Mouse (Mus musculus): ENCODE results near the gene Vwa8.

The Vwa8 gene

GRCm38 (mm10) chr14:79143696-79144095, 294.8 kb downstream of the Vwa8 start:
- ChIA-PET CTCF (interaction anchor here in 3 of 4 experiments (0.6 to 1.6 kb wide), 4 partner anchors 8 to 177 kb away, joined by 3 to 5 read pairs (median 4); no protein-coding TSS in a partner anchor), POLR2A (interaction anchor here in 3 of 4 experiments (0.6 to 6.3 kb wide), 37 partner anchors 9 to 476 kb away, joined by 3 to 87 read pairs (median 5); partner anchors contain the start of genes Rgcc (in 2 of the 3), Dgkh (in 1 of the 3) and Sugt1 (in 1 of the 3))

- ChIA-PET CTCF (interaction anchor here in 2 of 4 experiments (0.6 to 1.6 kb wide), 2 partner anchors 7 to 19 kb away, joined by 4 to 5 read pairs; no protein-coding TSS in a partner anchor), POLR2A (interaction anchor here in 3 of 4 experiments (0.9 to 6.3 kb wide), 21 partner anchors 8 to 477 kb away, joined by 3 to 87 read pairs (median 7); partner anchors contain the start of genes Dgkh (in 1 of the 3), Rgcc (in 1 of the 3) and Sugt1 (in 1 of the 3))
Measured at GRCm38 (mm10) chr14:79144278-79145224, 295.7 kb downstream of the Vwa8 start.

GRCm38 (mm10) chr14:79151711-79152110, 302.9 kb downstream of the Vwa8 start:
- POLR2A ChIA-PET: interaction anchor here in 1 of 4 experiments (3.1 kb wide), 1 partner anchor 9 kb away, joined by 25 read pairs; no protein-coding TSS in a partner anchor
- CTCF ChIA-PET: interaction anchor here in 1 of 4 experiments (1.4 kb wide), 1 partner anchor 8 kb away, joined by 5 read pairs; no protein-coding TSS in a partner anchor

GRCm38 (mm10) chr14:79153896-79154295, 305.0 kb downstream of the Vwa8 start:
- ChIA-PET CTCF (no interaction called here), POLR2A (interaction anchor here in 2 of 4 experiments (1.9 to 3.1 kb wide), 2 partner anchors 11 kb away, joined by 5 to 25 read pairs; no protein-coding TSS in a partner anchor)

- ChIA-PET POLR2A (interaction anchor here in 2 of 4 experiments (0.6 to 2.3 kb wide), 2 partner anchors 11 to 515 kb away, joined by 3 to 14 read pairs; no protein-coding TSS in a partner anchor), CTCF (interaction anchor here in 2 of 4 experiments (0.7 to 1.2 kb wide), 2 partner anchors 9 to 166 kb away, joined by 3 read pairs; no protein-coding TSS in a partner anchor)
Measured at GRCm38 (mm10) chr14:79154961-79155360, 306.1 kb downstream of the Vwa8 start.

GRCm38 (mm10) chr14:79156526-79157411, 307.9 kb downstream of the Vwa8 start:
- POLR2A ChIA-PET: interaction anchor here in 3 of 4 experiments (0.9 to 3.4 kb wide), 5 partner anchors 13 to 164 kb away, joined by 3 to 15 read pairs (median 5); no protein-coding TSS in a partner anchor
- CTCF ChIA-PET: no interaction called here

- POLR2A ChIA-PET: interaction anchor here in 3 of 4 experiments (0.6 to 3.4 kb wide), 6 partner anchors 14 to 1218 kb away, joined by 3 to 15 read pairs (median 6); no protein-coding TSS in a partner anchor
- CTCF ChIA-PET: no interaction called here
Measured at GRCm38 (mm10) chr14:79157451-79158218, 308.8 kb downstream of the Vwa8 start.

- CTCF ChIA-PET: interaction anchor here in 2 of 4 experiments (0.6 to 1.2 kb wide), 2 partner anchors 51 to 85 kb away, joined by 3 read pairs; no protein-coding TSS in a partner anchor
- POLR2A ChIA-PET: interaction anchor here in 3 of 4 experiments (0.6 to 3.4 kb wide), 6 partner anchors 15 to 1219 kb away, joined by 3 to 15 read pairs (median 6); no protein-coding TSS in a partner anchor
Measured at GRCm38 (mm10) chr14:79158219-79158521, 309.3 kb downstream of the Vwa8 start.

GRCm38 (mm10) chr14:79158673-79159200, 309.9 kb downstream of the Vwa8 start:
- ChIA-PET POLR2A (interaction anchor here in 2 of 4 experiments (1.0 to 3.4 kb wide), 4 partner anchors 15 to 31 kb away, joined by 3 to 15 read pairs (median 6); no protein-coding TSS in a partner anchor), CTCF (interaction anchor here in 2 of 4 experiments (0.6 to 1.2 kb wide), 2 partner anchors 52 to 84 kb away, joined by 3 read pairs; no protein-coding TSS in a partner anchor)

GRCm38 (mm10) chr14:79159451-79159850, 310.6 kb downstream of the Vwa8 start:
- CTCF ChIA-PET: interaction anchor here in 1 of 4 experiments (1.2 kb wide), 1 partner anchor 53 kb away, joined by 3 read pairs; no protein-coding TSS in a partner anchor
- POLR2A ChIA-PET: interaction anchor here in 1 of 4 experiments (3.4 kb wide), 1 partner anchor 19 kb away, joined by 15 read pairs; no protein-coding TSS in a partner anchor

- POLR2A ChIA-PET: interaction anchor here in 2 of 4 experiments (0.5 to 1.8 kb wide), 3 partner anchors 16 to 156 kb away, joined by 3 to 8 read pairs (median 3); no protein-coding TSS in a partner anchor
- CTCF ChIA-PET: interaction anchor here in 1 of 4 experiments (0.6 kb wide), 1 partner anchor 170 kb away, joined by 3 read pairs; no protein-coding TSS in a partner anchor
Measured at GRCm38 (mm10) chr14:79160486-79160885, 311.6 kb downstream of the Vwa8 start.

- CTCF ChIA-PET: interaction anchor here in 1 of 4 experiments (0.6 kb wide), 1 partner anchor 169 kb away, joined by 3 read pairs; no protein-coding TSS in a partner anchor
- POLR2A ChIA-PET: interaction anchor here in 3 of 4 experiments (0.5 to 1.8 kb wide), 5 partner anchors 17 to 167 kb away, joined by 3 to 8 read pairs (median 3); no protein-coding TSS in a partner anchor
Measured at GRCm38 (mm10) chr14:79160966-79161365, 312.1 kb downstream of the Vwa8 start.

- CTCF ChIA-PET: interaction anchor here in 1 of 4 experiments (1.4 kb wide), 1 partner anchor 159 kb away, joined by 3 read pairs; no protein-coding TSS in a partner anchor
- POLR2A ChIA-PET: interaction anchor here in 2 of 4 experiments (1.3 to 1.8 kb wide), 3 partner anchors 17 to 21 kb away, joined by 3 to 8 read pairs (median 4); no protein-coding TSS in a partner anchor
Measured at GRCm38 (mm10) chr14:79161741-79162140, 312.9 kb downstream of the Vwa8 start.

- POLR2A ChIA-PET: no interaction called here
Measured at GRCm38 (mm10) chr14:79162678-79163077, 313.8 kb downstream of the Vwa8 start.

GRCm38 (mm10) chr14:79164334-79164733, 315.5 kb downstream of the Vwa8 start:
- POLR2A ChIA-PET: no interaction called here
- CTCF ChIA-PET: interaction anchor here in 3 of 4 experiments (0.6 to 2.0 kb wide), 6 partner anchors 9 to 163 kb away, joined by 3 to 9 read pairs (median 5); no protein-coding TSS in a partner anchor

More at GRCm38 (mm10) chr14:79162678-79163077, 313.8 kb downstream of the Vwa8 start:
- CTCF ChIA-PET: interaction anchor here in 3 of 4 experiments (0.7 to 1.4 kb wide), 3 partner anchors 36 to 158 kb away, joined by 3 read pairs; no protein-coding TSS in a partner anchor

GRCm38 (mm10) chr14:79164925-79165324, 316.1 kb downstream of the Vwa8 start:
- CTCF ChIA-PET: interaction anchor here (0.6 to 2.0 kb wide), 11 partner anchors 9 to 226 kb away, joined by 3 to 9 read pairs (median 4); partner anchors contain the start of gene Naa16 (in 1 of the 4)
- POLR2A ChIA-PET: interaction anchor here in 1 of 4 experiments (0.9 to 1.4 kb wide), 2 partner anchors 22 to 156 kb away, joined by 3 to 5 read pairs; no protein-coding TSS in a partner anchor
